Mouse (Mus musculus) kidney, adult 11 months (tissue): ENCODE data around the gene Plcd4.
"Not testable (repeated sequence)": the region's sequence is repeated elsewhere in the genome, so short reads cannot be mapped to it uniquely, and the experiment has no call there.

Experiments
- DNase-seq: peaks from one replicate; pipeline ENCODE4 v3.0.0; 2022

Gene Plcd4

DNA sequence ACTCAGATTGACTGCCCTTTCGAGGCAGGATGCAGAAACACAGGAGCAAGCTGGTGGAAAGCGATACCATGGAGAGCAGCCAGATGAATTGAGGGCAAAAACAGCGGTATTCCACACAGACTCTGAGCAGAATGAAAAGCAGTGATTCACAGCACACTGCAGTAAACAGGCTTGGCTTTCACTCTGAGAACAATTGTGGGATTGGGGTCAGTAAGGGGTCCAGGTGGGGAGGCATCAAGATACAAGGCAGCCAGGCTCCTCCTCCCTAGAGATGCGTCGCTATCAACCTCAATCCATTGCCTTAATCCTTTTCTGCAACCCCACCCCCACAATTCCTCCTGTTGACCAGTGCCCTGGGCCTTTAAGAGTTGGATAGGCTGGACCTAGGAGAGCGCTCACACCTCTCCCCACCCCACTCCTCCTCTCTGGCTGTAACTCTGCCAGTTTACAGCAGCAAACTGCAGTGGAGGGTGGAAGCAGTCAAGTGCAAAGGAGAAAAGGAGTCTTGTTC, at the start of gene Plcd4:
TSS of gene Plcd4 (plus strand) at position 438 of the 511 bp plus-strand sequence.
- peak; percentile 40 for DNase-seq

DNA sequence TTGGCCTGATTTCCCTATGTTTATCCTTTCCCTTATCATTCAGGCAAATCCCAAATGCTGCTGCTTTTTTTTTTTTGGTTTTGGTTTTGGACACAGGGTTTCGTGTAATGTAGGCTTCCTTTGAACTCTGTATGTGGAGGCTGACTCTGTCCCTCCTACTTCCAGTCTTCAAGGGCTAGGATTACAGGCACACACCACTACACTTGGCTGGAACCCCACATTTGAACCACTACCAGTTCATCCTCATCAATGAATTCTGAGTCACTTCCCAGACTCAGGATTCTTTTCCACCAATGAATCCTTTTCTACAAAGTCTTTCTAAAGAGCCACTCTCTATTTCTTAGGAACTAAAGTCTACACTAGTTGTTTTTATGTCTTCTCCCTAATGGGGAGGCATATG, 41.6 kb upstream of the Plcd4 start:
- DNase-seq = no peak

DNA sequence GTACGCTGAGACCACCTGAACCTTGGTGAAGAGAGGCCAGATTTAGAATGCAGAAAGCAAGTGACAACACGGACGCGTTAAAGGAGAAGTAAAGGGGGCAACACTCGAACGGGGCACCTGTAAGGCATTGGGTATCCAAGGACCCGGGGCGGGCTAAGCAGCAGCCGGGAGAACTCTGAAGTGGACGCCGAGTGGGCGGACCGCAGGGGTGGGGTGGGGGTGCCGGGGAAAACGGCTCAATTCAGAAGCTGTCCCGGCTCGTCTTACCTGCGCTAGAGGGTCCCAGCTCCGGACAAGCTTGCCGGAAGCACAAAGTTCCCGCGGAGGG, 37.3 kb upstream of the Plcd4 start:
- no peak for DNase-seq

DNA sequence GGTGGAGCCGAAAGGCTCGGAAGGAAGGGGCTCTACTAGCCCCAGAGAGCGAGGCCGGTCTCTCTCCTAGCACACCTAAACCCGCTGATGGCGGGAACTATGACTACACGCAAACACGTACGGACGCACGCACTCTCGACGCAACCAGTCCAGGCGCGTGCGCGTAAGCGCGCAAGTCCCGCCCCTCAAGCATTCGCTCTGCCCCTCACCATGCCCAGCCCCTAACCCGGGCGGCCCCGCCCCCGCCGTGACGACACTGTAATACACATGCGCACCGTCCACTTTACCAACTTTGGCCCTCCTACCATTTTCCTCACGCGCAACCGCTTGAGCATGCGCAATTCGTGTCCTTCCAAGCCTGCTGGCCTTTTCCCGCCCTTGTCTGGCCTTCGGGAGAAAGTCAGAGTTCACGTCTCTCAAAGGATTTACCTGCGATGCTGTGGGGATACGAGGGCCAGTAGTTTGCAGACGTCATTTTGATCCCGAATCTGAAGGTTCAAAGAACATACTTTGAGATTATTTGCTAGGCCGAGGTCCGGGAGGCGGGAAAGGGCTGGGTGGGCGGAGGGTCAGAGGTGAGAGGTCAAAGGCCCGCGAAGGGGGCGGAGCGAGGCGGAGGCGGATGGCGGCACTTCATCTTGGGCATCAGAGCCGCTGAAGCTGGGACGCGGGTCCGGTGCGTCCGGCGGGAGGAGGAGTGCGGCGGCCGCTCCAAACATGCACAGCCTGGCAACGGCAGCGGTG, 36.8 kb upstream of the Plcd4 start, which contains the start of gene Cnot9:
TSS of gene Cnot9 (plus strand) at position 338 of the 744 bp plus-strand sequence.
- peak; percentile 99 for DNase-seq

DNA sequence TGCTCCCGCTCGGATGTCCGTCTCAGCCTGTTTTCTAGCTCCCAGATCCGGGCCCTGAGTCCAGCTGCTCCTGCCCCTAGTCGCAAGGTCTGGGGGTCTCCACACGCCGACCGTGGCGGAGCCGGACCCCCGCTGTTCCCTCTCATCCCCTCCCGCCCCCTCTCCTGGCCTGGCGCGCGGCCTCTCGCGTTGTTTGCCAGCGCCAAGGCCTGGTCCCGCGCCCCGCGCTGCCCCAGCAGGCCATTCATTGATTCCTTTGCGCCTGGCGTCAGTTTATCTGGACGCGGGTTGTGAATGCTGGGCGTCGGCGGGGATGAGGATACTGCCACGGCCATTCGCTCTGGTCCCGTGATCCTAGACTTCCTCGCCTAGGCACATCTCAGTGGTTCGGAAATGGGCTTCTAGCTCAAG, 36.2 kb upstream of the Plcd4 start:
- no peak for DNase-seq

DNA sequence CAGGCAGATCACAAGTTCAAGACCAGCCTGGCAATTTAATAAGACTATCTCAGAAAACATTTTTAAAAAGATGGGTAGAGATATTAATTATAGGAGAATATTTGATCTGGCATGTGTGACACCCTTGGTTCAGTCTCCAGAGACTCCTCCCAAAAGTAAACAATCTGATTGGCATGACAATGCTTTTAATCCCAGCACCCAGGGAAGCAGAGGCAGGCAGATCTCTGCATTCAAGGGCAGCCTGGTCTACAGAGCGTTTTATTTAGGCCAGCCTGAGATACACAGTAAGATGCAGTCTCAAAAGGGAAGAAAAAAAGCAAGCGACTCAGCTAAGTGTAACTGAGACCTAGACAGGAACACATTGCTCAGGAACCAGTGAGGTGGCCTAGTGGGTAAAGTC, 34.9 kb upstream of the Plcd4 start:
- no peak for DNase-seq

DNA sequence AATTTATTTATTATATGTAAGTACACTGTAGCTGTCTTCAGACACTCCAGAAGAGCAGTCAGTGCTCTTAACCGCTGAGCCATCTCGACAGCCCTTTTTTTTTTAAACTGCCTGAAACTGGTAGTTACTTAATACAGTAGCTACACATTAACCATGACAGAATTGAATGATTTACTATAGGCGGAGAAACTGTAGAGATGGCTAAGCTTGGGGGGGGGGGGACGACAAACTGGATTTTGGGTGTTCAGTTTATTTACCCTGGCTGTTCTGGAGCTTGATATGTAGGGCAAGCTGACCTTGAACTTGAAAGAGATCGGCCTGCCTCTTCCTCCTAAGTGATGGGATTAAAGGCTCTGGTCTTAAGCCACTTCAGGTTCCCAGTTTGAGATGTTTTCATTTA, 31.4 kb upstream of the Plcd4 start:
- DNase-seq = no peak

DNA sequence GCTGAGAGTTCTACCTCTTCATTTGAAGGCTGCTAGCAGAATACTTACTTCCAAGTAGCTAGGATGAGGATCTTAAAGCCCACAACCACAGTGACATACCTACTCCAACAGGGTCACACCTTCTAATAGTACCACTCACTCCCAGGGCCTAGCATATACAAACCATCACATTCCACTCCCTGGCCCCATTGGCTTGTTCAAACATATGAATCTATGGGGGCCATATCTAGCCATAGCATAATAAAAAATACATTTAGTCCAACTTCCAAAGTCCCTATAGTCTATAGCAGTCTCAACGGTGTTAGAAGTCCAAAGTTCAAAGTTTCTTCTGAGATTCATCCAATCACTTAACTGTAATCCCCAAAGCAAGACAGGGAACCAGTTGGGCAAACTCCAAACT, 29.7 kb upstream of the Plcd4 start:
- DNase-seq = not testable (repeated sequence)

DNA sequence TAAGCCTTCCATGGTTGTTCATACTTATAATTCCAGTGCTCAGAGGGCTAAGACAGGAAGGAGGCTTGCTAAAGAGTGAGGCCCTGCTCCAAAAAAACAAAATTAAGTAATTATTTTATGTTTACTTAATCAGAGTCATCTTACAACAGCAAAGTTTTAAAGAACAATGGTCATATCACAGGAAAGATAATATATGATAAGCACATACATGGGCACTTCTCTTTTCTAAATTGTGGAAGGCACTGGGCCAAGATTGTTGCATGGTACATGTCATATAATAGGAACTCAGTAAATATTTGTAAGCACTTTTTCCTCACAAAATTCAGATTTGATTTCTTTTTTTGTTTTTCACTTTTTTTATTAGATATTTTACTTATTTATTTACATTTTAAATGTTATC, 22.8 kb upstream of the Plcd4 start:
- DNase-seq = no peak

DNA sequence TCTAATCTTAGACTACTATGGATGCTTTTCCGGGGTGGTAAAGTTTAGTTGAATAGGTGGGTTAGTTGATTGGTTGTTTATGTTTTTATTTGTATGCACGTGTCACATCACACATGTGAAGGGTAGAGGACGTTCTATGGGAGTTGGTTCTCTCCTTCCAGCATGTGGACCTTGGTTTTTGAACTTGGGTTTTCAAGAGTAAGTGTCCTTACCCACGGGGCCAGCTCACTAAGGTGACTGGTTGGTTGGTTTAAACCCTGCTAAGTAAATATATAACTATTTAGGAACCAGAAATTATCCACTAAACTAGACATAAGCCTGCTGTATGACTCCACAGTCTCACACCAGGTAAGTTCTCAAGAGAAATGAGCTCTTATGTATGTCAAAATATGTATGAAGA, 17.9 kb upstream of the Plcd4 start:
- peak; percentile 41 for DNase-seq

DNA sequence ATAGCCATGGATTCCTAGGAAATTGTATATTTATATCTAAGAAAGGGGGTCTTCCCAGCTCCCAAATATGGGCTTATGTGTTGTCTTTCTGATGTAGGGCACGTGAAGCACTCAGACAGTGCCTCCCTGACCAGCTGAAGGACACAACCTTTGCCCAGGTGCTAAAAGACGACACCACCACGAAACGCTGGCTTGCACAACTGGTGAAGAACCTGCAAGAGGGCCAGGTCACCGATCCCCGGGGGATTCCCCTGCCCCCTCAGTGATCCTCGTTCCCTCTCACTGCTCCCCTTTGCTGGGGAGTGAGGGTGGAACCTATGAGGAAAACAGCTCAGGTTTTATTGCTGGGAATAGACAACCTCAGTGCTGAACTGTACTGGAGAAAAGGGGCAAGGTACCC, 14.1 kb upstream of the Plcd4 start:
- peak; percentile 20 for DNase-seq

DNA sequence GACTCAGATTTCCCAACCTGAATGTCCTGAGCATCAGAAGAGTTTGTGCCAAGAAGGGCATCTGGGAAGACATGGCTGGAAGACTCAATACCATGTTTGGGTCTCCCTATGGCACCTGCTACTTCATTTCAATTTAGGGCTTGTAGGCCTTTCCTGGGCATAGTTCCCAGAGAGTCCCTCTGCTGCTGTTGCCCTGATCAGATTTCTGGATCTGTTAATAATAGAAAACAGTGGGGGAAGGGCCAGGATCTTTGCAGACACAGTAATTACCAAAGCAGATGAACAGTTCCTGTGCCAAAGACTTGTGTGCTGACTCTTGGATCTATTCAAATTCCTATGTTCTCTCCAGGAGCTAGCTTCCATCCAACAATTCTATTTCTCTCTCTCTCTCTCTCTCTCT, 4.0 kb upstream of the Plcd4 start:
- DNase-seq = no peak

DNA sequence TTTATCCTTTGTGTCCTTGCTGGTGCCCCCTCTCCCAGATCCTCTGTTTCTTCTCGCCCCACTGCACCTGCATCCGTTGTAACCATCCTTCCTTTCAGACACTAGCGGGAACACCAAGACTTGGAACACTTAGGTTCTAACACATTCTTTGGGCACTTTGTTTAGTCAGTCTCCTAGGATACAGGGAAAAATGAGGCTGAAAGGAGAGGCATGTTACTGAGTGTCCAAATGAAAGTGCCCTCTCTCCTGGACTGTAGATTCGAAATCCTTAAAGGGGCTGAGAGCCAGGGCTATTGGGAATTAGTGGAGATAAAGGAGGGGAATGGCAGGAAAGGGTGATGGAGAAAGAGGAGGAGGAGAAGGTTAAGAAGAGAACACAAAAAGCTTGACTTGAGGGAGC, 1.5 kb downstream of the Plcd4 start, which contains the start of gene Usp37:
TSS of gene Usp37 (minus strand) at position 101 of the 400 bp plus-strand sequence.
- DNase-seq = no peak

DNA sequence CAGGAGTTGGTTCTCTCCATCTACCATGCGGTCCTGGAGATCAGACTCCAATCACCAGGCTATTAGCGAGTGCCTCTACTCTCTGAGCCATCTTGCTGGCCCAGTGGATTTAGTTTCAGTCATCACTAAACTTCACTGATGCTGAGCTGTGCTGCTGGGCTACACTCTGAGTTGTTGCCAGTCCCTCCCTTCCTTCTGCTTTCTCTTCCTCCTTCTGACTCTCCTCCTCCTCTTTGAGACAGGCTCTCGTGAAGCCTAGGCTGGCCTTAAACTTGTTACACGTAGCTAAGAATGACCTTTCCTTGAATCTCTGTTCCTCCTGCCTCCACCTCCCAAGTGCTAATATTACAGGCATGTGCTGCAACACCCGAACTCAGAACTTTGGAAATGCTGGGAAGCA, 16.4 kb downstream of the Plcd4 start:
- DNase-seq = no peak

DNA sequence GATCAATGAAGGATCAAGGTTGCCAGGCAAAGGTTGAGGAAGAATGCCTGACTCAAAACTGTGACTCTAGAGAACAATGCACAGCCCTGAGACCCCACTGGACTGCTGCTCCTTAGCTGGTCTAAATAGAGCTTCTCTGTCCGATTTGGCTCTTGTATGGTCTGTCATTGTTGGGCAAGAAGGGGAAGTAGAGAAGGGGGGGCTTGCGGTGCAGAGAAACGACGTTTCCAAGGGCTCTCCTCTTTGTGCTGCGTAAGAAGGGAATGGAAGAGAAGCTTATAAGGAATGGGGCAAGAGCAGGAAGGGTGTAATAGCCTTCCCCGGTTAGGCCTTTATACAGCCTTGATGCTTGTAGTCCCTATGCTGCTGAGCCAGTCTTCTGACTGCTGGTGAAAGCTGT, 23.1 kb downstream of the Plcd4 start:
- DNase-seq = no peak

DNA sequence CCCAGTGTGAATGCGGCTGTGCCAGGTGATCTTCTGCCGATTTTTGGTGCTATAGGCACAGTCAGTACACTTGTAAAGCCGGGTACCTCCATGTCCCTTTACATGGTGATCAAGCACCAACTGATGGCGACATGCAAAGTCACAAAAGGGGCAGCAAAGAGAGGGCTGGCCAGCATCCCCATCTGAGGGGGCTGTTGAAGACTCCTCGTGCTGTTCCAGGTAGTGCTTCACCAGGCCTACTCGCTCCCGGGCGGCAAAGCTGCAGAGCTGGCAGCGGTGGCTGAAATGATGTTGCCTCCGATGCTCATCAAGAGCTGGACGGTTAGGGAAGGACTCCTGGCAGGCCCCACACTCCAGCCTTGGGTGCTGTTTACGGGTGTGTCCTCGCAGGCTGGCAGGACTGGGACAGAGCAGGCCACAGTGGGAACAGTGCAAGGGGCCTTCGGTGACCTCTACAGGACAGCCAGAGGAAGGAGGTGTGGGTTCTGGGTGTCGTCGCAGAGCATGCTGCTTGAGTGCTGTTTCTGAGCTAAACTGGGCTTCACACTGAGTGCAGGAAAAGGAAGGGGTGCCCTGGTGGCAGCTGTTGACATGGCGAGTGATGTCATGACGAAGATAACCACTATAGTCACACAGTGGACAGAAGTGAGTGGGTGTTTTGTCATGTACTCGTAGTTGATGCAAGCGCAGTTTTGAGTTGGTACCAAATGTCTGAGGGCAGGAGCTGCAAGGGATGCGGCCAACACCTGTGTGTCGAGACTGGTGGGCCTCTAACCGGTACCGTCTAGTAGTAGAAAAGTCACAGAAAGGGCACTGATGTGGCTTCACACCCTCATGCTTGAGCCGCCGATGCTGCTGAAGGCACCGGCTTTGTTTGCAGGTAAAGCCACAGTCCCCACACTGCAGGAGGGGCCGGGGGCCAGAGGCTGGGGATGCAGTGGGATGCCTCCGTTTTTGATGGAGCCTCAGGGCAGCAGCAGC, 27.3 kb downstream of the Plcd4 start:
- no peak for DNase-seq

DNA sequence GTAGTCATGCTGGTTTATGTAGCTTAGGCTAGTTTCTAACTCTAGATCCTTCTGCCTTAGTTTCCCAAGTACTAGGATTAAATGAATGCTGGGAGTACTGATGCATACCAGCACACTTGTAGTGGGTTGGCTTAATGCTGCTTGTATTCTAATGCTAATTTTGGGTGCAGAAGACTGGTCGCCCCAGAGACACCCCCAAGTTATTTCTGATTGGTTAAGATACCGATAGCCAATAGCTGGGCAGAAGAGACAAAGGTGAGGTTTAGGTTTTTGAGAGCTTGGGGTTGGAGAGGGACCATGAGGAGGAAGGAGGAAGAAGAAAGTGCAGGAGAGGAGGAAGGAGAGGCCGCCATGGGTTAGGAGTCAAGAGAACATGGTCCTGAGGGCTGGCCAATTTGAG, 39.9 kb downstream of the Plcd4 start:
- DNase-seq = no peak

DNA sequence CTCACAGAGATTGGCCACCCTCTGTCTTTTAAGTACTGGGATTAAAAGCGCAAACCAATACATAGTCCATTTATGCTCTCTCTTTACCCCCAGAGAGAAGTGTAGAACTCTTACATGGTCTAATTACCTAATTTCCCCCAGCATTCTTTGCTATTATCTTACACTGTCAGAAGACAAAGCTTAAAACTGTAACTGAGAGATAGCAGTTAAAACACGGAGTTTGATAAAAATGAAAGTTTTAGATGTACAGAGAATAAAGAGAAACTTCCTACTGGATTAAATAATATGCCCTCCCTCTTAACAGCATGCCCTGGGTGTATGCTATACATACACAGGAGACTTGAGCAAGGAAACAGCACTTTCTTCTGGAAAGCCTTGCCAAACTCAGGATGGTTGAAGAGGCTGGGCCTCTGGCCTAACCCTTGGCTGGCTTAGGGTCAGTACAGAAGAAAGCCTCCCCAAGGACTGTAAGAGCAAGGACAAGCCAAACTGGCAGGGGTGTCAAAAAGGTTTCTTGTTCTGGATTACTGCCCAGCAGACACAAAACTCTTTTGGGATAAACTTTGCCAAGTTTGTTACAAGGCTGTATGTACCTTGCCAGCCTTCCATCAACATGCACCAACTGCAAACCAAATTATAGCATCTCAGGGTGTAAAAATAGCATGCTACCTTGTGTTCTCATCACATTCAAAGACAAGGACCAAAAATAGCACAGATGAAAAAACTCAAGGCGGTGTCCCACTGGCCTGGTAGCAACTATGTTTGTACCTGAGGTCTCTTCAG, 42.1 kb downstream of the Plcd4 start:
- no peak for DNase-seq

DNA sequence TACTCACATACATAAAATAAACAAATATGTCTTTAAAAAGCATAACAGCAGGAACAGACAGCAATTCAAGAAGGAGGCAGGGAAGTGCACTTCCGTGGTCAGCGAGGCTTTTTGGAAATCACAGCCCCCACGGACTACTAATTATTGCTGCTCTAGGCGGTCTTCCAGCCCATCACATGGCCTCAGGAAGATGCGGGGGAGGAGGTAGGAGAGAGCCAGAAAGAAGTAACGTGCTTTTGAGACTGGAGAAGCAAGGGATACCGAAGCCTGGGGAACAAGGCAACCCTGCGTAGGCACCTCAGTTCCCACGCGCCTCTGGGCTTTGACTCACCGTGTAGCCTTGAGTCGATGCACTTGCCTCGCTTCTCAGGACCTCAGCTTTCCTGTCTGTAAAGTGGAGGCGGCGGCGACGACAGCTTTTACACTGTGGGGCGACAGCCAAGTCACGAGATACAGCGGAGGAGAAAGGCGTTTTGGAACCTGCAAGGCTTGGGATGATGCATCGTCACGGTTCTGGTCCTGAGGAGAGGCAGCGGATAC, 44.6 kb downstream of the Plcd4 start:
- DNase-seq = no peak

DNA sequence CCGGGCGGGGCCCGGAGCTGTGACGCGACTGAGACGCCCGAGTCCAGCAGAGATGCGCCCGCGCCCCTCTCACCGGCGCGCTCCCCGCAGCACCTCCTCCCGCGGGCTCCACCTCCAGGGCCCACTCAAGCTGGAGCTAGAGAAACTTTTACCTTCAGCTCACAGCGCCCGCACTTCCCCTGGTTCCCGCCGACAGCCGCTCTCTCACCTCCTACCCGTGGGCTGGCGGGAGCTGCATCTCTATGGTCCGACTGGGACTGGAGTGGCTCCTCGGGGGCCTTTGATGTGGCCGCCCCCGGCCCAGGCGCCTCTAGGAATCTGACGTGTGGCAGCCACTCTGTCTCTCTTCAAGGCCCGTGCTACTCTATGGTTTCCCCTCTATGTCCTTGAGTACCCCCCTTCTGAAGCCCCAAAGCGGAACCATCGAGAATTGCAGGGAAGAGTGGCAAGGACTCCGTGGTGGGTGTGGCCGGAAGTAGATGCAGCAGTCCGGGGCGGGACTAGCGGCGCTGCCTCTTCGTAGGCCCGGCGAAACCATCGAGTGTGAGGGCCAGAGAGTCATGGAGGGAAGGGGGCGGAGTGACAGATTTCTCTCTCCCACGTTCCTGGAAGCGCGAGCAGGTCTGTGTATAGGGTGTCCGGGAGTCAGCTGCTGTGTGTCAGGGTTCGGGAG, 45.2 kb downstream of the Plcd4 start, which contains the start of the genes Zfp142 and Bcs1l:
TSS of gene Zfp142 (minus strand) at position 474 of the 673 bp plus-strand sequence.
TSS of gene Bcs1l (plus strand) at position 517 of the 673 bp plus-strand sequence.
- peak; percentile 99 for DNase-seq

DNA sequence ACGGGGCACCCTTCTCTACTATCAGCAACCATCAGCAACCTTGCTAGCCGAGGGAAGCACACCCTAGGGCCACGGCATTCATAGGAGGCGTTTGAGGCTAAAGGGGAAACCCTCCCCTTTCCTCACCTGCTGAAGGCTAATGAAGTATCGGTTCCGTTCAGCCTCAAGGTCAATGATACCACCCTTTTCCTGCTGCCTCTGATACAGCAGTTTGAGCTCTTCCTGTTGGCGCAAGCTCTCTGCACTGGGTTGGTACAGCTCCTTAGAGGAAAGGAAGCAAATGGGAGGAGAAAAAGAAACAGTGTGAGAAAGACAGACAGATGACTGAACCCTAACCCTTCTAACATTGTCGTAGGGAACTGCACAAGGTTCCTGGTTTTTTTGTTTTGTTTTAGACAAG, 51.7 kb downstream of the Plcd4 start:
- DNase-seq = no peak
